Mouse (Mus musculus): Measurements from ENCODE around the gene Tpte. TPM values are rescaled to one million over a fixed set of nuclear protein-coding genes. Genes with fewer than 3 reads are reported as not detected.

The Tpte gene
- total RNA-seq, 2 experiments from 2014 or later: not detected

Other genes with a start within 250 kb of the Tpte start
- gene Atp7b, start 223.1 kb upstream of the Tpte start, total RNA-seq (2021): 1 to 10 TPM; 1.4 to 2.0 TPM
- gene Alg11, start 222.7 kb upstream of the Tpte start, total RNA-seq (2021): 10 to 100 TPM; 29.6 to 36.1 TPM
- gene Nek5, start 158.4 kb upstream of the Tpte start, total RNA-seq (2021): not detected
- gene Nek3, start 117.0 kb upstream of the Tpte start, total RNA-seq (2021): 1 to 10 TPM; 1.8 to 1.9 TPM
- under 1 TPM; 0.14 to 0.42 TPM for gene Ckap2, start 97.6 kb upstream of the Tpte start, total RNA-seq (2021)
- 10 to 100 TPM; 20.4 to 24.1 TPM for gene Vps36, start 90.6 kb upstream of the Tpte start, total RNA-seq (2021)
- 1 to 10 TPM; 3.2 to 3.6 TPM for gene Thsd1, start 56.1 kb upstream of the Tpte start, total RNA-seq (2021)
- 10 to 100 TPM; 11.1 to 12.6 TPM for gene Slc25a15, start 115.2 kb downstream of the Tpte start, total RNA-seq (2021)
- 10 to 100 TPM; 25.3 to 25.6 TPM for gene Mrps31, start 127.9 kb downstream of the Tpte start, total RNA-seq (2021)